Mouse (Mus musculus): ENCODE results near the gene Taf5. TPM values are rescaled to one million over a fixed set of nuclear protein-coding genes. Genes with fewer than 3 reads are reported as not detected.

The Taf5 gene
- polyA plus RNA-seq, 1 experiment from 2014 or later, result 7.3 TPM

GRCm38 (mm10) chr19:47130551-47131125 is 63.1 kb downstream of the Taf5 start:
- H3K27ac ChIP-seq, result no peak overlapping the region
- H3K4me1 ChIP-seq, result no peaks in the 10 kb centered on the region
- H3K36me3 ChIP-seq, result peaks cover 91% of the 10 kb centered on the region
- H3K9ac ChIP-seq, result no peak overlapping the region
- no peak overlapping the region for H3K4me3 ChIP-seq
- no peak for ATAC-seq (ENCODE audit: insufficient number of reproducible peaks, insufficient read depth, low FRiP score, low TSS enrichment, low read depth)
- H3K4me2 ChIP-seq, result no peak overlapping the region
- no peaks in the 10 kb centered on the region for H3K27me3 ChIP-seq
- WGBS, result 93% methylated on average over 15 of the region's 15 CpGs
- no peaks in the 10 kb centered on the region for H3K9me3 ChIP-seq

Other genes with a start within 250 kb of the Taf5 start
- 8.4 TPM in 2 replicates for gene Ina, start 53.0 kb upstream of the Taf5 start, polyA plus RNA-seq (2015; fragmentation: Nextera tagmentation; extraction: Ambion mirVana)
- 69.1 and 77.3 TPM in 2 replicates for gene Nt5c2, start 52.6 kb upstream of the Taf5 start, polyA plus RNA-seq (2015; fragmentation: Nextera tagmentation; extraction: Ambion mirVana)
- gene Pcgf6, start 16.8 kb upstream of the Taf5 start, polyA plus RNA-seq (2015; fragmentation: Nextera tagmentation; extraction: Ambion mirVana), result 24.3 and 24.4 TPM in 2 replicates
- 1,297 and 1,426 TPM in 2 replicates for gene Usmg5, start 22.9 kb downstream of the Taf5 start, polyA plus RNA-seq (2015; fragmentation: Nextera tagmentation; extraction: Ambion mirVana)
- 11.5 TPM in 2 replicates for gene Pdcd11, start 23.0 kb downstream of the Taf5 start, polyA plus RNA-seq (2015; fragmentation: Nextera tagmentation; extraction: Ambion mirVana)
- 11.1 and 11.8 TPM in 2 replicates for gene Calhm2, start 70.5 kb downstream of the Taf5 start, polyA plus RNA-seq (2015; fragmentation: Nextera tagmentation; extraction: Ambion mirVana)
- not detected in 2 replicates for gene Calhm1, start 76.5 kb downstream of the Taf5 start, polyA plus RNA-seq (2015; fragmentation: Nextera tagmentation; extraction: Ambion mirVana)
- gene Calhm3, start 90.0 kb downstream of the Taf5 start, polyA plus RNA-seq (2015; fragmentation: Nextera tagmentation; extraction: Ambion mirVana), result not detected in 2 replicates
- 6.2 and 7.3 TPM in 2 replicates for gene Neurl1a, start 111.1 kb downstream of the Taf5 start, polyA plus RNA-seq (2015; fragmentation: Nextera tagmentation; extraction: Ambion mirVana)